Mouse (Mus musculus): ENCODE results near the gene Tut7. TPM values are rescaled to one million over a fixed set of nuclear protein-coding genes. Genes with fewer than 3 reads are reported as not detected.
A peak's percentile ranks its signal among the peaks of the same experiment; 100 is the strongest.

The Tut7 gene
- polyA plus RNA-seq, 1 experiment from 2014 or later = 43.0 TPM

DNA sequence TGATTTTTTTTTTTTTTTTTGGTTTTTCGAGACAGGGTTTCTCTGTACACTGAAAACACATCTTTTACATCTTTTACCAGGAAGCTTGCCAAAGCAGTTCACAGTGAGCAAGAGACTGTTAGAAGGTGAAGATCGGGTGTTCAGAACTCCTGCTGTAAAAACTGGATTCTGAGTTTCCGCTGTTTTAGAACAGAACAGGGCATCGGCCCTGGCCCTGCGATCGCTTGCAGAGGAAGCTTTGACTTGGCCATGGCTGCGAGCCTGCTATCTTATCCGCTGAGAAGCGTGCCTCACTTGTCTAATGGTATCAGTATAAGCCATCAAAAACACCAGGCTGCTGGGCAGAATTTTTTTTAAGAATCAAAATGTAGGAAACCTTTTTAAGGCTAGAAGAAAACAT is 52.1 kb downstream of the Tut7 start:
- H3K4me2 ChIP-seq (replicated peaks; ENCODE audit: low read depth, low read length) = peak overlapping the region; percentile 84
- peak overlapping the region; percentile 82 for H3K9ac ChIP-seq (replicated peaks; ENCODE audit: low read length)
- ATAC-seq (ENCODE audit: low FRiP score, low TSS enrichment) = no peak
- peaks cover 46% of the 10 kb centered on the region for H3K4me1 ChIP-seq (ENCODE audit: insufficient read depth, low read length)
- peak overlapping the region; percentile 99 for H3K27ac ChIP-seq (ENCODE audit: low read length)
- H3K36me3 ChIP-seq (ENCODE audit: insufficient read depth, low read length) = peaks cover 22% of the 10 kb centered on the region
- H3K27me3 ChIP-seq (ENCODE audit: insufficient read depth, low read length) = no peaks in the 10 kb centered on the region
- 61% methylated on average over 9 of the region's 9 CpGs for WGBS
- no peaks in the 10 kb centered on the region for H3K9me3 ChIP-seq (ENCODE audit: low read length)
- H3K4me3 ChIP-seq (ENCODE audit: low read length) = peak overlapping the region; percentile 91; the same call in 1 of the 2 replicates

DNA sequence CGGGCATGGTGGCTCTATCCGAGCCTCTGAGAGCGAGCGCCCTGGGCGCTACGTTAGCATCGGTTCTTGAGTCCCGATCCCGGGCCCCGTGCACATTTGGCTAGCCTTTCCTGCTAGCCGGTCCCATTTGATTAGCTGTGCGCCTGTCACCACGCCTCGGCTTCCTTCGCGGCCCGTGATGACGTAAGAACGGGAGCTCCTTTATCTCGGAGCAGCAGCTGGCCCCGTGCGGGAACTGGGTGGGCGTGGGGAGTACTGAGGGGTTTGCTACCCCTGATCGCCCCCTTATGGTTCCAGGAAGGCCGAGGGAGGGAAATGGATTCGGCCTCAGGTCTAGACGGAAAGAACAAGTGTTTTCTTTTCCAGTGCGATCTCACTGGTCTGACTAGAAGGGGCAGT is 52.8 kb downstream of the Tut7 start:
- Histone ChIP-seq H3K4me3 (ENCODE audit: low read length) (peak overlapping the region; percentile 91), H3K9ac (replicated peaks; ENCODE audit: low read length) (peak overlapping the region; percentile 82), H3K9me3 (ENCODE audit: low read length) (no peaks in the 10 kb centered on the region), H3K4me2 (replicated peaks; ENCODE audit: low read depth, low read length) (peak overlapping the region; percentile 84), H3K4me1 (ENCODE audit: insufficient read depth, low read length) (peaks cover 49% of the 10 kb centered on the region), H3K27me3 (ENCODE audit: insufficient read depth, low read length) (no peaks in the 10 kb centered on the region), H3K36me3 (ENCODE audit: insufficient read depth, low read length) (peaks cover 19% of the 10 kb centered on the region), H3K27ac (ENCODE audit: low read length) (peak overlapping the region; percentile 99)
- peak; percentile 81 for ATAC-seq (ENCODE audit: low FRiP score, low TSS enrichment)
- WGBS = under 1% methylated on average over 28 of the region's 28 CpGs

DNA sequence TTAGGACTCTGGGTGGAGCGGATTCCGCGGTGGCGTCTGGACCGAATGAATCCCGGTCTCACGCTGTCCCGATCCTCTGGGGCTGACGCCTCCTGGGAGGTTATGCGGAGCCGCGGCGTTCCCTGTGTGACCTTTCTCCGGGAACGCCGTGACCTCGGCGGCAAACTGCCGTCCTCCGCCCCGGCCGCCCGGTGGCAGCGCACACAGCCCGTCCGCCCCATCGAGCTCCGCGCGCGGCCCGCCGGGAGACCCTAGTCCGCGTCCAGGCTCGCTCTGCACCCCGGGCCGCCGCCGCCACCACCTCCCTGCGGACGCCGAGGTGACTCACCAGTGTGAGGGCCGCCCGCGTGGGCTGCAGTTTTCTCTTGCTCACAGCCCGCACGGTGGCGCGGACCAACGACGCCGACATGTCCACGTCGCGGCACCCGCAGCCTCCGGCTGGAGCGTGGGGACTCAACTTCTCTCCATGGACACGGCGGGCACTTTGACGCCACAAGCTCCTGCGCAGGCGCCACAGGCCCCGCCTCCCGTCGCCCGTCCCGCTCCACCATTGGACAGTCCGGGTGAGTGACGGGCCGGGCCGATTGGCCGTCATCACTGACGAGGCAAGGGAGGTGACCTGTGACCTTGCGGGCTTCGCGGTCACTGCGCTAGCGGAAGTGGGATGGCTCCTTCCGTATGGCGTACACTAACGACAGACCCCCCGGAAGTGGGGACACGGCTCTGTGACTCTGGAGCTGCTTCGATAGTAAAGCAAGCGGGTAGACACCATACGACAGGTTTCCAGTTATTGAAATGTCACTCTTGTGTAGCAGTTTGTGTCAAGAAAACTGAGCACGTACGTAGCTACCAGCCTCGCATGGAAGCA is 53.4 kb downstream of the Tut7 start, which contains the start of gene Isca1:
Gene Isca1 (minus strand): TSS at position 515 of the 868 bp plus-strand sequence.
- Histone ChIP-seq H3K27ac (ENCODE audit: low read length) (peak within 1 kb of the TSS; percentile 99), H3K27me3 (ENCODE audit: insufficient read depth, low read length) (no peaks in the 10 kb centered on the region), H3K4me1 (ENCODE audit: insufficient read depth, low read length) (peaks cover 49% of the 10 kb centered on the region), H3K9me3 (ENCODE audit: low read length) (no peaks in the 10 kb centered on the region), H3K4me3 (ENCODE audit: low read length) (peak within 1 kb of the TSS; percentile 91), H3K36me3 (ENCODE audit: insufficient read depth, low read length) (peaks cover 13% of the 10 kb centered on the region; the same call in 1 of the 2 replicates), H3K9ac (replicated peaks; ENCODE audit: low read length) (peak within 1 kb of the TSS; percentile 82), H3K4me2 (replicated peaks; ENCODE audit: low read depth, low read length) (peak within 1 kb of the TSS; percentile 84)
- under 1% methylated on average over 91 of the region's 91 CpGs for WGBS
- ATAC-seq (ENCODE audit: low FRiP score, low TSS enrichment) = peak; percentile 97

DNA sequence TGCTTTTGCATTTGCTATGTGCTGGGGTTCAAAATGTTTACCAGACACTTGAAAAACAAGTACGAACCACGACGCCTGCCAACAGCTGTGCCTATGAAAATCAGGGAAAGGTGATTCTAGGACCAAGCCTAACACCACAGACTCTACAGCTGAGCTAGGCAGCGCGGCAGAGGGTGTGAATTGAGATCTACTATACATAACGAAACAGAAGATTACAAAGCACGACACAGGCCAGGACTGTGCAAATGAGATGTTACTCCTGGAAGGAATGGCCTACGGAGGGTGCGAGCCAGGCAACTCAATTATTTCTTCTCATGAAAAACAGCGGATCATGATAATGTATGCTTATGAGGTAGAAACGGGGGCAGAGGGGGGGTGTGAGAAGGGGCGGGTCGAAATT is 54.4 kb downstream of the Tut7 start:
- Histone ChIP-seq H3K27ac (ENCODE audit: low read length) (no peak overlapping the region), H3K9ac (replicated peaks; ENCODE audit: low read length) (peak overlapping the region; percentile 82), H3K4me2 (replicated peaks; ENCODE audit: low read depth, low read length) (peak overlapping the region; percentile 81), H3K4me3 (ENCODE audit: low read length) (peak overlapping the region; percentile 91), H3K27me3 (ENCODE audit: insufficient read depth, low read length) (no peaks in the 10 kb centered on the region), H3K36me3 (ENCODE audit: insufficient read depth, low read length) (peaks cover 7% of the 10 kb centered on the region; the same call in 1 of the 2 replicates), H3K4me1 (ENCODE audit: insufficient read depth, low read length) (peaks cover 49% of the 10 kb centered on the region), H3K9me3 (ENCODE audit: low read length) (no peaks in the 10 kb centered on the region)
- 30% methylated on average over 13 of the region's 13 CpGs for WGBS
- ATAC-seq (ENCODE audit: low FRiP score, low TSS enrichment) = no peak

DNA sequence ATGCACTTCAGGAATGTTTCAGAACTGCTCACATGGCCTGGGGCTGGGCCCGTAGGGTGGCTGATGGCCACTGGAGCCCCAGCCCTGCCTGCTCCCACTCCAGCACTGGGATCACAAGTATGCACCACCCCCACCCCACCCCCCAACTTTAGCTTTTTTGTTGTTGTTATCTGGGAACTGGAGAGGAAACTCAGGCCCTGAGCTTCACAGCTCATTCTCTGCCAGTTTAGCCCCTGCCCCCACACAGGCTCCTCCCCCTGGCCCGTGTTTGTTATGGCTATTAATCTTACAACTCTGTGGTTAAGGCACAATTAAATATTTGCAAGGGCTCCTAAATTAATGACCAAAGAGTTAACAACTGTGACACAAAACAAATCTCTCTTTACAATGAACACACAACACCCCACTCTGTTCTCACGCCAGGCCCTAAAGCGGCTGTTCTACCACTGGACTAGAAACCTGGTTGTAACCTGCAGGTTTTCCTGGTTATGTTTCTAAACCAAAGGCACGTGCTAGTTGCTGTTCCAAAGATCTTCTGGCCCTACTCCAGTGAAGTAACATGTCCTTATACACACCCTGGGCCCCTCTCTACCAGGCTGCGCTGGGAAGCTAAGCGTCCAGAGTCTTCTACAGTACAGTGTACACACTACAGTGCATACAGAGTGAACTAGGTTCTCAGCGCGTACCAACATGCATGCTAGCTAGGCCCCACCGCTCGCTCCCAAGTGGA is 56.0 kb downstream of the Tut7 start:
- peak overlapping the region; percentile 0 for H3K4me3 ChIP-seq (ENCODE audit: low read length)
- peak overlapping the region; percentile 83 for H3K27ac ChIP-seq (ENCODE audit: low read length)
- no peaks in the 10 kb centered on the region for H3K27me3 ChIP-seq (ENCODE audit: insufficient read depth, low read length)
- 41% methylated on average over 11 of the region's 11 CpGs for WGBS
- H3K9me3 ChIP-seq (ENCODE audit: low read length) = no peaks in the 10 kb centered on the region
- H3K4me1 ChIP-seq (ENCODE audit: insufficient read depth, low read length) = peaks cover 51% of the 10 kb centered on the region
- H3K9ac ChIP-seq (replicated peaks; ENCODE audit: low read length) = no peak overlapping the region; the same call in 1 of the 2 replicates
- H3K36me3 ChIP-seq (ENCODE audit: insufficient read depth, low read length) = peaks cover 8% of the 10 kb centered on the region
- H3K4me2 ChIP-seq (replicated peaks; ENCODE audit: low read depth, low read length) = peak overlapping the region; percentile 81
- peak; percentile 20 for ATAC-seq (ENCODE audit: low FRiP score, low TSS enrichment)

DNA sequence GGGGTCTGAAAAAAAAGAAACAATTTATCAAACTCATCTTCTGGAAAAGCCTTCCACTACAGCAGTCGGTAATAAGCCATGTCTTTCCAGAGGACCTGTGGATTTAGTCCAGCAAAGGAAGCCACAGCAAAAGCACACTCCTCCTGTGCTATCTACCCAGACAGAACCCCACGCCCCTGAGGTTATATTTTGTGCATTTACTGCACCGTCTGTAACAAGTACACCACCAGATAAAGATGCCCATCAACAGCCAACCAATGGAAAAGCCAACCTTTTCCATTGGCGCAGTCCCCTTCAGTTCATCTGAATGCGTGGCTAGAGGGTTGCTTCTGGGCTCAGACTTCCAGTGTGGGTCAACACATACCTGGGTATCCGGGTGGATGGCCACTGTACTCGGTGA is 60.2 kb downstream of the Tut7 start:
- Histone ChIP-seq H3K36me3 (ENCODE audit: insufficient read depth, low read length) (peaks cover 43% of the 10 kb centered on the region), H3K27me3 (ENCODE audit: insufficient read depth, low read length) (no peaks in the 10 kb centered on the region), H3K4me2 (replicated peaks; ENCODE audit: low read depth, low read length) (no peak overlapping the region), H3K4me3 (ENCODE audit: low read length) (no peak overlapping the region), H3K27ac (ENCODE audit: low read length) (no peak overlapping the region), H3K9ac (replicated peaks; ENCODE audit: low read length) (no peak overlapping the region), H3K4me1 (ENCODE audit: insufficient read depth, low read length) (peaks cover 25% of the 10 kb centered on the region), H3K9me3 (ENCODE audit: low read length) (no peaks in the 10 kb centered on the region)
- WGBS = 91% methylated on average over 7 of the region's 7 CpGs
- no peak for ATAC-seq (ENCODE audit: low FRiP score, low TSS enrichment)

DNA sequence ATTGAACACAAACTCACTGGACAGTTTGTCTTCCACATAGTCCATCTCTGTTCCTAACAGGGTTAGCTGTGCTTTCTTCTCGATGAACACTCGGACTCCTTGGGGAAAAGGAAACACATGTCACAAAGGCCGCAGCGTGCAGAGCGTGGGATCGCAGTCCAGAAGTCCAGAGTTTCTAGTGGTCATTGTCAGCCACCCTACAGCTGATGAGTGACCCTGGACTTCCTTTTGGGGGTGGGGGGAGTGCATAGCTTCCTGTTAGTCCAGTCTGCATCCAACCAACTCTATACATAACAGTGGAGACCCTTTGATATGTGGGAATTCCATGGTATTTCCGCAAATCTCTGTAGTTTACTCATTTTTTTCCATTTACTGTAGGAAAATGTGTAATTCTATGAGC is 66.0 kb downstream of the Tut7 start:
- H3K9ac ChIP-seq (replicated peaks; ENCODE audit: low read length) = no peak overlapping the region
- ATAC-seq (ENCODE audit: low FRiP score, low TSS enrichment) = peak; percentile 73; the same call in 1 of the 2 replicates
- no peak overlapping the region for H3K4me2 ChIP-seq (replicated peaks; ENCODE audit: low read depth, low read length)
- H3K36me3 ChIP-seq (ENCODE audit: insufficient read depth, low read length) = peaks cover 59% of the 10 kb centered on the region
- 83% methylated on average over 7 of the region's 7 CpGs for WGBS
- H3K27ac ChIP-seq (ENCODE audit: low read length) = no peak overlapping the region
- no peak overlapping the region for H3K4me3 ChIP-seq (ENCODE audit: low read length)
- no peaks in the 10 kb centered on the region; the same call in 1 of the 2 replicates for H3K4me1 ChIP-seq (ENCODE audit: insufficient read depth, low read length)
- H3K27me3 ChIP-seq (ENCODE audit: insufficient read depth, low read length) = no peaks in the 10 kb centered on the region
- H3K9me3 ChIP-seq (ENCODE audit: low read length) = no peaks in the 10 kb centered on the region

DNA sequence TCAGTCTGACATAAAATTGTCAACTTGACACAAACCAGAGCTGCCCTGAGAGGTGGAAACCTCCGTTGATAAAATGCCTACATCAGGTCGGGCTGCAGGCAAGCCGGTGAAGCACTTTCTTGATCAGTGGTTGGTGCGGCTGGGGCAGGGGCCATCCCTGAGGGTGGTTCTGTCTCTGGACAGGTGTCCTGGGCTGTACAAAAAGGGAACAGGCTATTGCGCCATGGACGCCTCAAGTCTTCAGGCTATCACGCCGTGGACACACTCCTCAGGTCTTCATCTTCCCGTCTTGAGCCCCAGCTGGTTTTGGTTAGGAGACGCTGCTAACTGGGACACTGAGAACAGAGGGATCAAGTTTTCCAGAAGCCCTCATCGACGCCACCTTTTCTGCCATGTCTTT is 72.6 kb downstream of the Tut7 start:
- no peaks in the 10 kb centered on the region for H3K4me1 ChIP-seq (ENCODE audit: insufficient read depth, low read length)
- H3K27ac ChIP-seq (ENCODE audit: low read length) = no peak overlapping the region
- ATAC-seq (ENCODE audit: low FRiP score, low TSS enrichment) = no peak
- no peak overlapping the region for H3K4me3 ChIP-seq (ENCODE audit: low read length)
- 82% methylated on average over 12 of the region's 12 CpGs for WGBS
- H3K36me3 ChIP-seq (ENCODE audit: insufficient read depth, low read length) = peaks cover 14% of the 10 kb centered on the region
- no peak overlapping the region for H3K9ac ChIP-seq (replicated peaks; ENCODE audit: low read length)
- no peak overlapping the region for H3K4me2 ChIP-seq (replicated peaks; ENCODE audit: low read depth, low read length)
- no peaks in the 10 kb centered on the region for H3K27me3 ChIP-seq (ENCODE audit: insufficient read depth, low read length)
- H3K9me3 ChIP-seq (ENCODE audit: low read length) = no peaks in the 10 kb centered on the region

DNA sequence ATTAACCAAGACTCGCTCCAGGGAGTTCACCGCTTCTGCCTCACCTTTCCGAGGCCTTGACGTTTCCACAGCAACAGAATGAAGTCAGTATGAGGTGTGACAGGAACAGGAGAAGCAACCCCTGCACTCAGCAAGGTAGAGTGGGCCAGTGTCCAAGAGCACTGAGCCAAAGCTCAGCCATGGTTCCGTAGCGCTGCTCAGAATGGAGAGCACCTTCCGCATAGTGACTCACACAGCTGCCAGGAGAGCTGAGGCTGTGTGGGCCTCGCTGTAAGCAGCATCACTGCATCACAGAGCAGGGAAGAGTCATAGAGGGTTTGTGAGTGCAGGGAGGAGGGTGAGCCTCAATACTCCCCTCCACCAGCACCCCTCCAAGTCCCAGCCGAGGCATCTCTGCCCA is 76.2 kb downstream of the Tut7 start, which contains the start of gene 1700014D04Rik:
Gene 1700014D04Rik (minus strand): TSS at position 42 of the 400 bp plus-strand sequence.
- H3K4me2 ChIP-seq (replicated peaks; ENCODE audit: low read depth, low read length) = no peak within 1 kb of the TSS
- no peak within 1 kb of the TSS for H3K27ac ChIP-seq (ENCODE audit: low read length)
- no peak within 1 kb of the TSS for H3K4me3 ChIP-seq (ENCODE audit: low read length)
- H3K27me3 ChIP-seq (ENCODE audit: insufficient read depth, low read length) = no peaks in the 10 kb centered on the region
- ATAC-seq (ENCODE audit: low FRiP score, low TSS enrichment) = no peak
- no peak within 1 kb of the TSS for H3K9ac ChIP-seq (replicated peaks; ENCODE audit: low read length)
- H3K36me3 ChIP-seq (ENCODE audit: insufficient read depth, low read length) = no peaks in the 10 kb centered on the region
- no peaks in the 10 kb centered on the region for H3K9me3 ChIP-seq (ENCODE audit: low read length)
- WGBS = 75% methylated on average over 9 of the region's 9 CpGs
- no peaks in the 10 kb centered on the region for H3K4me1 ChIP-seq (ENCODE audit: insufficient read depth, low read length)

Data from kidney, embryonic 16.5 days (tissue).